Mouse (Mus musculus) midbrain, embryonic 11.5 days (tissue): ENCODE data around the gene Gm4969. TPM values are rescaled to one million over a fixed set of nuclear protein-coding genes. Genes with fewer than 3 reads are reported as not detected.
"Not testable (repeated sequence)": the region's sequence is repeated elsewhere in the genome, so short reads cannot be mapped to it uniquely, and the experiment has no call there.

Experiments
- ATAC-seq: fragments of 200-750 bp; cut with Nextera tagmentation; 2 replicates; pipeline ENCODE4 v1.8.0; 2017; ENCODE audit warnings: moderate TSS enrichment, moderate library complexity; ENCODE audit not compliant: low FRiP score
- DNase-seq: peaks from one replicate; pipeline ENCODE4 v3.0.0; 2015; ENCODE audit warnings: low spot score; ENCODE audit errors: missing footprints
- H3K27ac ChIP-seq: fragments of 300-500 bp; sonication (generic); 2 replicates; pipeline ENCODE4 v1.5.1; 2014; ENCODE audit warnings: low read depth, low read length
- H3K27me3 ChIP-seq: fragments of 300-500 bp; sonication (generic); 2 replicates; pipeline ENCODE4 v1.6.1; 2014; ENCODE audit warnings: mild to moderate bottlenecking, low read length, moderate library complexity, mixed read lengths; ENCODE audit not compliant: control insufficient read depth, insufficient read depth
- H3K36me3 ChIP-seq: fragments of 300-500 bp; sonication (generic); 2 replicates; pipeline ENCODE4 v1.6.1; 2014; ENCODE audit warnings: mild to moderate bottlenecking, low read length, moderate library complexity, mixed read lengths; ENCODE audit not compliant: control insufficient read depth, insufficient read depth
- H3K4me1 ChIP-seq: fragments of 300-500 bp; sonication (generic); 2 replicates; pipeline ENCODE4 v1.6.1; 2014; ENCODE audit warnings: low read length; ENCODE audit not compliant: control insufficient read depth, insufficient read depth
- H3K4me2 ChIP-seq: fragments of 300-500 bp; sonication (generic); 2 replicates; pipeline ENCODE4 v1.6.1; 2014; ENCODE audit warnings: mild to moderate bottlenecking, moderate library complexity
- H3K4me3 ChIP-seq: fragments of 300-500 bp; sonication (generic); 2 replicates; pipeline ENCODE4 v1.5.1; 2014; ENCODE audit warnings: low read depth, low read length
- H3K9ac ChIP-seq: fragments of 300-500 bp; sonication (generic); 2 replicates; pipeline ENCODE4 v1.6.1; 2014; ENCODE audit warnings: low read length
- H3K9me3 ChIP-seq: fragments of 300-500 bp; sonication (generic); 2 replicates; pipeline ENCODE4 v1.6.1; 2016; ENCODE audit warnings: low read length; ENCODE audit not compliant: control insufficient read depth
- WGBS: fragments of 180-500 bp; shearing (Covaris S2); extraction: QIAGEN DNeasy Blood & Tissue Kit; methylation state at CpG from one replicate; pipeline ENCODE4 v1.1.7; 2014; 5-methylcytosine and 5-hydroxymethylcytosine counted together
- polyA plus RNA-seq: library from polyadenylated mRNA; unstranded; fragments of >200 nt; fragmentation: Nextera tagmentation; extraction: Ambion mirVana; gene quantifications from 2 replicates; pipeline ENCODE4 v1.2.1, GENCODE M21; 2014

Gene Gm4969
- polyA plus RNA-seq, 1 experiment from 2014 or later, result 0.46 TPM

DNA sequence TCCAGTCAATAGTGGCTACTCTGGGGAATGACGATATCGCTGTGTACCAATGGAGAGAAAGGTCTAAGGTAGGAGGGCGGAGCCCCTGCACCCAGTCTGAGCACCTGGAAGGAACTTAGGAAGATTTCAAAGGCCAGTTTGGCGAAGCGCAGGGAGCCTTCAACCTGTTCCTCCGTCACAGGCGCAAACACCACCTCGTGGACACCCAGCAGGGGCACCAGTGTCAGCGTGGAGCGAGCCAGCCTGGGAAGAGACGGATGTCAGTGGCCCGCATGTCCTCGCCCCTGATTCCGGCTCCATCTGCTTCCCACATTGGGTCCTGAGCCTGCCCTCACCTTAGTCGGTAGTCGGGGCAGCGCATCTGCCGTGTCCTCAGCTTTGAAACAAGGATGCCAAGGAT, 41.2 kb upstream of the Gm4969 start:
- Histone ChIP-seq H3K9me3 (no peaks in the 10 kb centered on the region), H3K27ac (no peak overlapping the region), H3K27me3 (peaks cover 24% of the 10 kb centered on the region), H3K36me3 (no peaks in the 10 kb centered on the region), H3K4me3 (no peak overlapping the region), H3K4me2 (no peak overlapping the region), H3K4me1 (peaks cover 5% of the 10 kb centered on the region), H3K9ac (no peak overlapping the region)
- ATAC-seq (no peak), DNase-seq (no peak)
- 12% methylated on average over 18 of the region's 18 CpGs for WGBS

DNA sequence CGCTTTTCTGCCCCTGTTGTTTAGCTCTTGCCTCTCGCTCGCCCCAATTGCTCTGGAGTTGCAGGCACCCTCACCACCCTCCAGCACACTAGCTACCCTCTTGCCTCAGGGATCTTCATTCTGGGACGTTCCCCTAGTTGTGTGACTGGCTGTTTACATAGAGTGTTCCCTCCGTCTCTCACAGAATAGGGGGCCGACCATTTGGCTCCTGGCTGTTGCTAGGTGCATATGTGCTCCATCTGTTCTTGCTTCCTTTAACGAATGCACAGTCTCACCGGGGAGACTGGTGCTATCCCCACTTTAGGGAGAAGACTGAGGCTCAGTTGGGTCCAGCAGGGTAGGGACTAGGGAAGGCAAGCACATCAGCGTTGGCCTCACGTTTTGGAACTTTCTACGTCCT, 40.4 kb upstream of the Gm4969 start:
- no peak for DNase-seq
- 75% methylated on average over 11 of the region's 11 CpGs for WGBS
- H3K27me3 ChIP-seq, result peaks cover 19% of the 10 kb centered on the region

DNA sequence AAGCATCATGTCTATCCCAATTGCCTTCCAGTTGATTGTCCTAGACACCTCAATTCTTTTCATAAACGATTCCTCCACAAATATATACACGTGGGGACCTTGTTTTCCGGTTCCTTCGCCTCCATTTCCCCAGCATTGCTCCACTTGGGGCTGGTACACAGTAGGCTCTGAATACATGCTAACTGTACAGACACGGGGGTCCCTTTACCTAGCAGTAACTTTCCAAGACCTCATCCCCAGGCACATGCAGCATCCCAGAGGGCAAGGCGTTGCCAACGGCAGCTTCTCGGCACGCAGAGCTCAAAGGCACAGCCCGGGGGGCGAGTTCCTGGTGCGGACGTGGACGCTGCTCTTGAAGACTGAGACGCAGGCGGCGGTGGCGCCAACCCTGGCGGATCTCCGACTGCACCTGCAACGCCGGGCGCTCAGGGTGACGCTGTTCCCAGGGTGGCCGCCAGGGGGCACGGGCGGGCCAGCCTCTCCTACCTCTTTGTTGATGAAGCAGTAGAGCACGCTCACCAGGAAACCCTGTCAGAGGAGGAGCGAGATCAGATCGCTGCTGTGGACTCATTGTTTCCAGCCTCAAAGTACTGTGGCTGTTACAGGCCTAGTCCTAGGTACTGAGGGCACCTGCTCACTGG, 39.1 kb upstream of the Gm4969 start:
- peak overlapping the region; percentile 59 for H3K9ac ChIP-seq
- peak overlapping the region; percentile 36 for H3K4me2 ChIP-seq
- ATAC-seq (peak; percentile 74), DNase-seq (peak; percentile 99)
- H3K4me1 ChIP-seq, result peaks cover 4% of the 10 kb centered on the region
- H3K27me3 ChIP-seq, result peaks cover 13% of the 10 kb centered on the region
- WGBS, result 6% methylated on average over 28 of the region's 30 CpGs
- H3K36me3 ChIP-seq, result peaks cover 3% of the 10 kb centered on the region; the same call in 1 of the 2 replicates
- no peak overlapping the region for H3K4me3 ChIP-seq
- H3K9me3 ChIP-seq, result no peaks in the 10 kb centered on the region
- peak overlapping the region; percentile 20; the same call in 1 of the 2 replicates for H3K27ac ChIP-seq

More for the DNA sequence above, 40.4 kb upstream of the Gm4969 start:
- Histone ChIP-seq H3K36me3 (no peaks in the 10 kb centered on the region; the same call in 1 of the 2 replicates), H3K9ac (no peak overlapping the region), H3K9me3 (no peaks in the 10 kb centered on the region), H3K4me3 (no peak overlapping the region), H3K4me1 (peaks cover 4% of the 10 kb centered on the region), H3K4me2 (no peak overlapping the region), H3K27ac (no peak overlapping the region)
- ATAC-seq, result no peak

DNA sequence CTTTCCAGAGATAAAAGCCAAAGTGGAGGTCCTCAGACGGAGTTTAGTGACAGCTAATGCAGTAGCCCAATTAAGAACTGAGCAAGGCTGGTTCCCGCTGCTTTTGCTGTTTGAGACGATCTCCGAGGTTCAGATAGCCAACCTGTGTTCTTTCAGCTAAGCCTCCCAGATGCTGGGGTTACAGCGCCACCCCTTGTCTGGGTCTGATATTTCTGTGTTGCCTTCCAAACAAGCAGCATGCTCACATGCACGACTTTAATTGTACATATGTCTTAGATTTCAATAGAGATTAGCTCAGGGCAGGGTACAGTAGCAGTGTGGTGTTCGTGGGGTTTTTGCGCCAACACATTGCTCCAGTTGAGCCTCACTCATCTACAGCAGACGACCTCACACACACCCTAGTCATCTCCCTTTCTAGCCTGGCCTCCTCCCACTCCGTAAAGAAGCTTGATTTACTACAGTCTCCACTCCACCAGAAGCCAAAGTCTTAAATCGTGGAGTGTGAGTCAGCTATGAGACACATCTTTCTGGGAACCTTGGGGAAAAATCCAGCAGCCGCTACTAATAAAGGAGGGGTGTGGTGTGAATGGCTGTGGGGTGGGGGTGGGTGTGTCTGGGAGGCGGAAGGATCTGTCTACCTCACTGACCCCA, 37.8 kb upstream of the Gm4969 start:
- no peak overlapping the region for H3K4me2 ChIP-seq
- H3K27ac ChIP-seq, result no peak overlapping the region
- H3K9ac ChIP-seq, result no peak overlapping the region
- H3K4me3 ChIP-seq, result no peak overlapping the region
- H3K27me3 ChIP-seq, result peaks cover 13% of the 10 kb centered on the region
- no peaks in the 10 kb centered on the region for H3K9me3 ChIP-seq
- WGBS, result 63% methylated on average over 13 of the region's 13 CpGs
- H3K4me1 ChIP-seq, result peaks cover 4% of the 10 kb centered on the region
- ATAC-seq (no peak), DNase-seq (no peak)
- H3K36me3 ChIP-seq, result peaks cover 3% of the 10 kb centered on the region; the same call in 1 of the 2 replicates

DNA sequence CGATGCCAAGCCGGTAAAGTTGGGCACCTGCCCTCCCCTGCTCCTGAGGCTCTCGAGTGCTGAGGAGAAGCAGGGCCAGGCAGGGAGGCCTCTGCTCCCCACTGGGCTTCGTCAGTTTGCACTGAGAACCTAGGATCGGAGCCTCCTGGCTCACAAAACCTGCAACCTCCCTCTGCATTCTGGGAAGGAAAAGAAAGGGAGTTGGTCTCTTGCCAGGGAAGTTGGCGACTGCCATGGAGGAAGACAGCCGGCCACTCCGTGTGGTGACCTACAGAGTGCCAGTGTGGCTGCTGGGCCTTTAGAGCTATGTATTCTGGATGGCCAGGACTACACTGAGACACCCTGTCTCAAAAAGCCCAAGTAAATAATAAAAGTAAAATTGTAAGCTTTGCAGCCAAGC, 36.6 kb upstream of the Gm4969 start:
- ATAC-seq (no peak), DNase-seq (no peak)
- no peak overlapping the region for H3K27ac ChIP-seq
- H3K4me3 ChIP-seq, result no peak overlapping the region
- no peak overlapping the region for H3K4me2 ChIP-seq
- H3K9me3 ChIP-seq, result no peaks in the 10 kb centered on the region
- no peak overlapping the region for H3K9ac ChIP-seq
- H3K4me1 ChIP-seq, result peaks cover 11% of the 10 kb centered on the region
- 90% methylated on average over 8 of the region's 8 CpGs for WGBS
- peaks cover 7% of the 10 kb centered on the region for H3K27me3 ChIP-seq
- peaks cover 3% of the 10 kb centered on the region; the same call in 1 of the 2 replicates for H3K36me3 ChIP-seq

DNA sequence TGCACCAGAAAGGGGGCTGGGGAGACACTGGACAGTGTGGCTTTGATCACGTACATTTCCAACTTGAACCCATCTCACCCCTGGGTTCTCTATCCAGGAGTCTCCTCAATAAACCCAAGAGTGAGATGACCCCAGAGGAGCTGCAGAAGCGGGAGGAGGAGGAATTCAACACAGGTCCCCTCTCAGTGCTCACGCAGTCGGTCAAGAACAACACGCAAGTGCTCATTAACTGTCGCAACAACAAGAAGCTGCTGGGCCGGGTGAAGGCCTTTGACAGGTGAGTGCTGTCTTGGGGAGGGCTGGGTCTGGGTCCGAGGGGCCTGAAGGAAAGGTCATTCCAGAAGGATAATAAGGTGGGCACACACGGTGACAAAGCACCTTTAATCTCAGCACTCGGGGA, 33.0 kb upstream of the Gm4969 start:
- H3K4me3 ChIP-seq, ATAC-seq, H3K9me3 ChIP-seq, H3K9ac ChIP-seq, H3K36me3 ChIP-seq, H3K27ac ChIP-seq, H3K4me2 ChIP-seq, DNase-seq, H3K27me3 ChIP-seq: not testable (repeated sequence)
- 93% methylated on average over 10 of the region's 10 CpGs for whole genome bisulfite sequencing
- peaks cover 13% of the 10 kb centered on the region for H3K4me1 ChIP-seq

DNA sequence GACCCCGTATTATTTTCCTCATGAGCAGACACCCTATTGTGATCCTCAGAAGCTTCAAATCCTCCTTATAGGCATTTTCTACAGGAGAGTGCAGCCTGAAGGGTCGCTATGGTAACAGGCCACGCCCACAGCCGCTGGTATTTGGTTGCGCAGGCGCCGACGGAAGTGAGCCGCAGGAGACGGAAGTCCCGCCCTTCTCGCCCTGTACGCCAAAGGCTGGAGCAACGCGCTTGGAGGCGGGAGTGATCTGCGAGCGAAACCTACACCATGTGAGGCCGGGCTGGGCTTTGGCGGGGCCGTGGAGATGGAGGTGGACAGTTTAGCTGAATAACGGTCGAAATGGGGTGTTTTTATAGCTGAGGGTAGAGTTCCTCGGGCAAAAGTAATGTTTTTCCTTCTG, 31.5 kb upstream of the Gm4969 start, which contains the start of gene Snrpd2:
Gene Snrpd2, plus strand, starts transcription at position 97 of the 400 bp plus-strand sequence.
- Histone ChIP-seq H3K4me3 (peak within 1 kb of the TSS; percentile 69), H3K9ac (peak within 1 kb of the TSS; percentile 71), H3K27me3 (no peaks in the 10 kb centered on the region), H3K27ac (peak within 1 kb of the TSS; percentile 76), H3K4me1 (peaks cover 13% of the 10 kb centered on the region), H3K4me2 (peak within 1 kb of the TSS; percentile 92), H3K9me3 (no peaks in the 10 kb centered on the region), H3K36me3 (peaks cover 3% of the 10 kb centered on the region; the same call in 1 of the 2 replicates)
- WGBS, result under 1% methylated on average over 24 of the region's 24 CpGs
- peak; percentile 100 for DNase-seq
- ATAC-seq, result peak; percentile 93

DNA sequence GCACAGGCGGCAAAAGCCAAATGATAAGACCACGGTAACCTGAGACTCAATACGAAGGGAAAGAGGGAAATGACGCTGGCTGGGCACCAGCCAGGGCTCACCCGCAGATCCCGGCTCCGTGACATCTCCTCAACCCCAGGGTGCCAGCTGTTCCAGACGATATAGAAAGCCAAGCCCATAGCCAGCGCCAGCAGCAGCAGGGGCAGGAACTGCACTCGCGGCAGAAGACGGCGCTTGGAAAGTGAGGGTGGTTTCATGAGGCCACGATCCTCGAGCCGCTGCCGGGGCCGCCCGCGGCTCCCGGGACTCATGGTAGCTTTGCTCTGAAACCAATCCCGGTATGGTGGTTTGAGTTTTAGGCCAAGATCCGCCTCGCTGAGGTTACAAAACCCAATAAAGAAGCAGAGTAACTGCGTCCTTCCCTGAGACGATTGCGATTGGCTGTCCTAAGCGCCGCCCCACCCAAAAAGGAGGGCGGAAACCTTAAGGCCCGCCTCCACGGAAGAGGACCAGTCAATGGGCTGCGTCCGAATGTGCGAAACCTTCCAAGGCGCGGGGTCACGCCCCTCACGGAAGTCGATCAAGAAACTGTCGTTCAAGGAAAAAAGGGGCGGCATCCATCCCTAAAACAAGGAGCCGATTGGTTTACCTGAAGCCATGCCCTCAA, 30.8 kb upstream of the Gm4969 start, which contains the start of gene Qpctl:
Gene Qpctl, minus strand, starts transcription at position 417 of the 667 bp plus-strand sequence.
- peak within 1 kb of the TSS; percentile 71 for H3K9ac ChIP-seq
- peaks cover 3% of the 10 kb centered on the region; the same call in 1 of the 2 replicates for H3K36me3 ChIP-seq
- H3K27me3 ChIP-seq, result no peaks in the 10 kb centered on the region
- peaks cover 13% of the 10 kb centered on the region for H3K4me1 ChIP-seq
- H3K4me2 ChIP-seq, result peak within 1 kb of the TSS; percentile 92
- under 1% methylated on average over 43 of the region's 43 CpGs for WGBS
- ATAC-seq (peak; percentile 97), DNase-seq (peak; percentile 99)
- H3K9me3 ChIP-seq, result no peaks in the 10 kb centered on the region
- peak within 1 kb of the TSS; percentile 69 for H3K4me3 ChIP-seq
- H3K27ac ChIP-seq, result peak within 1 kb of the TSS; percentile 76
